Mouse (Mus musculus) MEL (cell line): ENCODE measurements around the gene Ezr. TPM values are rescaled to one million over a fixed set of nuclear protein-coding genes. Genes with fewer than 3 reads are reported as not detected.

Experiments
- DNase-seq: peaks from one replicate; pipeline ENCODE4 v3.0.0; 2011; ENCODE audit warnings: low read depth, low spot score
- H3K27ac ChIP-seq: 2 replicates; pipeline ENCODE4 v1.5.1; 2012; ENCODE audit warnings: low read depth, mild to moderate bottlenecking, control low read depth, low read length, moderate library complexity; ENCODE audit not compliant: control insufficient read depth
- H3K27me3 ChIP-seq, 2 experiments: fragments of 150-350 bp in 1 of 2; sonication (generic) in 1 of 2; 2 replicates each; pipeline ENCODE4 v1.6.1; 2012; ENCODE audit warnings: low read length in 2 of 2, mild to moderate bottlenecking in 2 of 2, improper control_type of control experiment in 1 of 2, moderate library complexity in 1 of 2; ENCODE audit not compliant: insufficient read depth in 2 of 2, control insufficient read depth in 1 of 2
- H3K36me3 ChIP-seq, 2 experiments: 2 replicates each; pipeline ENCODE4 v1.6.1; 2012 to 2014; ENCODE audit warnings: low read length in 2 of 2, improper control_type of control experiment in 1 of 2, inconsistent platforms in 1 of 2, mild to moderate bottlenecking in 1 of 2; ENCODE audit not compliant: insufficient read depth in 2 of 2, control insufficient read depth in 1 of 2
- H3K4me1 ChIP-seq, 2 experiments: fragments of 150-350 bp in 1 of 2; sonication (generic) in 1 of 2; 2 replicates each; pipeline ENCODE4 v1.6.1; 2012; ENCODE audit warnings: low read length in 2 of 2, improper control_type of control experiment in 1 of 2, mild to moderate bottlenecking in 1 of 2; ENCODE audit not compliant: insufficient read depth in 2 of 2, control insufficient read depth in 1 of 2
- H3K4me3 ChIP-seq, 2 experiments: fragments of 150-350 bp in 1 of 2; sonication (generic) in 1 of 2; 2 replicates each; pipeline ENCODE4 v1.5.1; 2012; ENCODE audit warnings: low read depth in 2 of 2, low read length in 2 of 2, mild to moderate bottlenecking in 2 of 2, moderate library complexity in 2 of 2, control low read depth in 1 of 2, improper control_type of control experiment in 1 of 2; ENCODE audit not compliant: control insufficient read depth in 1 of 2, insufficient read depth in 1 of 2
- H3K79me2 ChIP-seq: 2 replicates; pipeline ENCODE4 v1.6.1; 2012; ENCODE audit warnings: mild to moderate bottlenecking, low read length, moderate library complexity; ENCODE audit not compliant: control insufficient read depth, poor library complexity, insufficient read depth
- H3K9ac ChIP-seq: 2 replicates; pipeline ENCODE4 v1.6.1; 2012; ENCODE audit warnings: low read depth, mild to moderate bottlenecking, control low read depth, low read length, moderate library complexity; ENCODE audit not compliant: control insufficient read depth, poor library complexity, severe bottlenecking
- H3K9me3 ChIP-seq: fragments of 150-350 bp; sonication (generic); replicated peaks from 2 replicates; pipeline ENCODE4 v1.6.1; 2012; ENCODE audit warnings: mild to moderate bottlenecking, low read length, improper control_type of control experiment, moderate library complexity; ENCODE audit not compliant: insufficient read depth
- CTCF ChIP-seq, 3 experiments: IDR thresholded peaks in 2 of 3; conservative IDR thresholded peaks in 1 of 3; 2 replicates each; pipeline ENCODE4 v1.5.1; 2011 to 2012; ENCODE audit warnings: low read length in 3 of 3, low read depth in 2 of 3, mild to moderate bottlenecking in 2 of 3, improper control_type of control experiment in 1 of 3, inconsistent platforms in 1 of 3, mixed read lengths in 1 of 3, moderate library complexity in 1 of 3; ENCODE audit not compliant: control insufficient read depth in 1 of 3, insufficient read depth in 1 of 3, poor library complexity in 1 of 3, severe bottlenecking in 1 of 3
- E2F4 ChIP-seq: IDR thresholded peaks from 2 replicates; pipeline ENCODE4 v1.6.1; 2011; ENCODE audit warnings: low read depth, low read length, improper control_type of control experiment, borderline replicate concordance
- EP300 ChIP-seq, 2 experiments: IDR thresholded peaks; 2 replicates each; pipeline ENCODE4 v1.6.1; 2011; ENCODE audit warnings: improper control_type of control experiment in 2 of 2, low read length in 2 of 2, low read depth in 1 of 2, mild to moderate bottlenecking in 1 of 2
- GABPA ChIP-seq: IDR thresholded peaks from 2 replicates; pipeline ENCODE4 v1.6.1; 2012; ENCODE audit warnings: low read depth, mild to moderate bottlenecking, inconsistent platforms, low read length, improper control_type of control experiment, moderate library complexity
- JUND ChIP-seq: IDR thresholded peaks from 2 replicates; pipeline ENCODE4 v1.6.1; 2011; ENCODE audit warnings: low read depth, mild to moderate bottlenecking, improper control_type of control experiment, low read length
- MAX ChIP-seq: IDR thresholded peaks from 2 replicates; pipeline ENCODE4 v1.6.1; 2011; ENCODE audit warnings: low read length, improper control_type of control experiment
- MEF2A ChIP-seq: IDR thresholded peaks from 2 replicates; pipeline ENCODE4 v1.6.1; 2014; ENCODE audit warnings: low read depth, mild to moderate bottlenecking, inconsistent platforms, low read length, improper control_type of control experiment; ENCODE audit not compliant: poor library complexity, insufficient replicate concordance, severe bottlenecking; ENCODE audit errors: extremely low read depth
- MYC ChIP-seq: IDR thresholded peaks from 2 replicates; pipeline ENCODE4 v1.6.1; 2011; ENCODE audit warnings: low read depth, mild to moderate bottlenecking, low read length, improper control_type of control experiment, moderate library complexity
- NELFE ChIP-seq: IDR thresholded peaks from 2 replicates; pipeline ENCODE4 v1.6.1; 2011; ENCODE audit warnings: low read depth, low read length, improper control_type of control experiment
- POLR2A ChIP-seq, 2 experiments: IDR thresholded peaks; 2 replicates each; pipeline ENCODE4 v1.6.1; 2011 to 2012; ENCODE audit warnings: low read length in 2 of 2, mild to moderate bottlenecking in 2 of 2, control low read depth in 1 of 2, improper control_type of control experiment in 1 of 2, low read depth in 1 of 2, moderate library complexity in 1 of 2; ENCODE audit not compliant: control insufficient read depth in 1 of 2, insufficient read depth in 1 of 2, poor library complexity in 1 of 2
- SIN3A ChIP-seq: IDR thresholded peaks from 2 replicates; pipeline ENCODE4 v1.6.1; 2012; ENCODE audit warnings: low read length, improper control_type of control experiment, inconsistent platforms
- UBTF ChIP-seq: IDR thresholded peaks from 2 replicates; pipeline ENCODE4 v1.6.1; 2012; ENCODE audit warnings: low read depth, mild to moderate bottlenecking, inconsistent platforms, low read length, improper control_type of control experiment, moderate library complexity, borderline replicate concordance; ENCODE audit not compliant: insufficient read depth
- ZMIZ1 ChIP-seq: IDR thresholded peaks from 2 replicates; pipeline ENCODE4 v1.6.1; 2012; ENCODE audit warnings: low read depth, mild to moderate bottlenecking, inconsistent platforms, low read length, improper control_type of control experiment, moderate library complexity
- polyA plus RNA-seq, 2 experiments: library from polyadenylated mRNA; stranded (reverse) in 1 of 2; unstranded in 1 of 2; fragments of >175 nt in 1 of 2; fragments of >200 nt in 1 of 2; gene quantifications; 2 replicates each; pipeline versions ENCODE4 v1.2.1 to v1.2.4; 2012; ENCODE audit warnings: low replicate concordance in 2 of 2, low read depth in 1 of 2; ENCODE audit not compliant: insufficient read length in 2 of 2, insufficient read depth in 1 of 2, missing spikeins in 1 of 2
- total RNA-seq: library from RNA; depleted of rRNA; stranded (reverse); fragments of 300-350 nt; gene quantifications from 2 replicates; pipeline ENCODE4 v1.2.3, GENCODE M21; 2012

Ezr gene
- total and polyA plus RNA-seq, 3 experiments, result 48.7 to 88.7 TPM; not detected in 1

- Histone ChIP-seq H3K79me2 (peaks cover 44% of the 10 kb centered on the region), H3K9ac (no peak overlapping the region), H3K36me3 (peaks cover 0 to 14% of the 10 kb centered on the region in 2 experiments; a peak in 3 of 4 replicates), H3K4me1 (peaks cover 9% of the 10 kb centered on the region in 2 experiments; a peak in 3 of 4 replicates), H3K27me3 (no peaks in the 10 kb centered on the region), H3K9me3 (no peaks in the 10 kb centered on the region), H3K27ac (no peak overlapping the region), H3K4me3 (no peak overlapping the region)
- TF ChIP-seq E2F4 (no peak), NELFE (no peak)
- no peak for DNase-seq
Measured at GRCm38 (mm10) chr17:6777629-6778331, 4.8 kb downstream of the Ezr start.

GRCm38 (mm10) chr17:6777061-6777460 lies 5.5 kb downstream of the Ezr start:
- peaks cover 0 to 14% of the 10 kb centered on the region in 2 experiments; a peak in 3 of 4 replicates for H3K36me3 ChIP-seq
- H3K4me3 ChIP-seq, result no peak overlapping the region
- peaks cover 9% of the 10 kb centered on the region in 2 experiments; a peak in 3 of 4 replicates for H3K4me1 ChIP-seq
- H3K9ac ChIP-seq, result no peak overlapping the region
- no peak overlapping the region for H3K27ac ChIP-seq
- TF ChIP-seq UBTF, result no peak
- no peak for TF ChIP-seq MEF2A
- TF ChIP-seq SIN3A, result no peak
- TF ChIP-seq POLR2A (IDR thresholded peaks at IDR 0.05; ENCODE audit: control insufficient read depth in 1 of 2, insufficient read depth in 1 of 2, low read depth in 1 of 2, low read length in 2 of 2, poor library complexity in 1 of 2), result no peak
- no peak for TF ChIP-seq EP300 (IDR thresholded peaks at IDR 0.05; ENCODE audit: low read depth in 1 of 2, low read length in 2 of 2)
- no peak for TF ChIP-seq JUND
- TF ChIP-seq GABPA, result no peak
- H3K9me3 ChIP-seq, result no peaks in the 10 kb centered on the region
- no peaks in the 10 kb centered on the region for H3K27me3 ChIP-seq
- DNase-seq, result no peak
- H3K79me2 ChIP-seq, result peaks cover 42% of the 10 kb centered on the region

GRCm38 (mm10) chr17:6776576-6776975 lies 6.0 kb downstream of the Ezr start:
- TF ChIP-seq SIN3A, result no peak
- TF ChIP-seq MYC, result no peak
- TF ChIP-seq CTCF (IDR thresholded peaks at IDR 0.05 in 2 of 3, conservative IDR thresholded peaks at IDR 0.05 in 1 of 3; ENCODE audit: control insufficient read depth in 1 of 3, insufficient read depth in 1 of 3, low read depth in 2 of 3, low read length in 3 of 3, poor library complexity in 1 of 3, severe bottlenecking in 1 of 3), result no peak
- no peak for TF ChIP-seq ZMIZ1
- no peak for TF ChIP-seq MAX
- H3K4me3 ChIP-seq, result no peak overlapping the region
- H3K9me3 ChIP-seq, result no peaks in the 10 kb centered on the region
- peaks cover 0 to 14% of the 10 kb centered on the region in 2 experiments; a peak in 3 of 4 replicates for H3K36me3 ChIP-seq
- peaks cover 9% of the 10 kb centered on the region in 2 experiments; a peak in 3 of 4 replicates for H3K4me1 ChIP-seq
- H3K79me2 ChIP-seq, result peaks cover 43% of the 10 kb centered on the region
- no peaks in the 10 kb centered on the region for H3K27me3 ChIP-seq
- no peak overlapping the region for H3K9ac ChIP-seq
- no peak overlapping the region for H3K27ac ChIP-seq
- DNase-seq, result no peak
